Mouse (Mus musculus) gastrocnemius, adult 2 months (tissue): ENCODE measurements around the gene Gm38394. TPM values are rescaled to one million over a fixed set of nuclear protein-coding genes. Genes with fewer than 3 reads are reported as not detected.
"Not testable (repeated sequence)": the region's sequence is repeated elsewhere in the genome, so short reads cannot be mapped to it uniquely, and the experiment has no call there.

ENCODE experiments used
- DNase-seq: peaks from one replicate; pipeline ENCODE4 v3.0.0; 2022
- H3K27ac ChIP-seq: fragments of 200-600 bp; 2 replicates; pipeline ENCODE4 v1.8.1; 2022; ENCODE audit warnings: mild to moderate bottlenecking
- H3K4me3 ChIP-seq: fragments of 200-600 bp; 2 replicates; pipeline ENCODE4 v1.8.1; 2022; ENCODE audit warnings: mild to moderate bottlenecking, moderate library complexity
- CTCF ChIP-seq: fragments of 200-600 bp; IDR thresholded peaks from 2 replicates; pipeline ENCODE4 v1.8.1; 2022; ENCODE audit warnings: antibody characterized with exemption, mild to moderate bottlenecking, moderate library complexity
- intact Hi-C: fragments of 180-260 bp; cut with DNase I; formaldehyde crosslinking; loops from one replicate; pipeline ENCODE4 v1.15.1; 2025
- total RNA-seq, 2 experiments: library from RNA; stranded (reverse); gene quantifications; 2 replicates each; pipeline ENCODE4 v1.2.3; 2021

Gene Gm38394
- total RNA-seq, 2 experiments from 2014 or later: 29.8 to 32.2 TPM

GRCm38 (mm10) chr1:133685749-133686519, 24.8 kb upstream of the Gm38394 start:
- peak overlapping the region; percentile 81 for H3K27ac ChIP-seq
- no peak for TF ChIP-seq CTCF
- H3K4me3 ChIP-seq: peak overlapping the region; percentile 45
- intact Hi-C loops: no loop called here
- DNase-seq: peak; percentile 88

GRCm38 (mm10) chr1:133671801-133672200, 10.7 kb upstream of the Gm38394 start:
- intact Hi-C loops: no loop called here
- TF ChIP-seq CTCF: no peak
- DNase-seq: no peak
- H3K27ac ChIP-seq: peak overlapping the region; percentile 70
- H3K4me3 ChIP-seq: no peak overlapping the region

GRCm38 (mm10) chr1:133671266-133671665, 10.1 kb upstream of the Gm38394 start:
- Histone ChIP-seq H3K27ac (peak overlapping the region; percentile 70), H3K4me3 (no peak overlapping the region)
- no peak for TF ChIP-seq CTCF
- DNase-seq: no peak
- intact Hi-C loops: no loop called here

- intact Hi-C loops: no loop called here
- Histone ChIP-seq H3K27ac (peak overlapping the region; percentile 70; the same call in 1 of the 2 replicates), H3K4me3 (no peak overlapping the region)
- no peak for DNase-seq
- no peak for TF ChIP-seq CTCF
These were observed 9.7 kb upstream of the Gm38394 start for GRCm38 (mm10) chr1:133670776-133671175.

- DNase-seq: no peak
- no peak overlapping the region for H3K4me3 ChIP-seq
- H3K27ac ChIP-seq: no peak overlapping the region
- TF ChIP-seq CTCF: no peak
- intact Hi-C loops: no loop called here
These were observed 9.1 kb upstream of the Gm38394 start for GRCm38 (mm10) chr1:133670190-133670589.

- DNase-seq: no peak
- Histone ChIP-seq H3K4me3 (no peak overlapping the region), H3K27ac (no peak overlapping the region)
- TF ChIP-seq CTCF: no peak
- intact Hi-C loops: no loop called here
These were observed 7.5 kb upstream of the Gm38394 start for GRCm38 (mm10) chr1:133668618-133669017.

GRCm38 (mm10) chr1:133667721-133668120, 6.6 kb upstream of the Gm38394 start:
- no peak for DNase-seq
- no peak for TF ChIP-seq CTCF
- Histone ChIP-seq H3K4me3 (no peak overlapping the region), H3K27ac (no peak overlapping the region)
- intact Hi-C loops: no loop called here

GRCm38 (mm10) chr1:133665713-133666112, 4.6 kb upstream of the Gm38394 start:
- H3K4me3 ChIP-seq, H3K27ac ChIP-seq, intact Hi-C loops, DNase-seq: not testable (repeated sequence)

GRCm38 (mm10) chr1:133664203-133664970, 3.3 kb upstream of the Gm38394 start:
- no peak for TF ChIP-seq CTCF
- DNase-seq: no peak
- H3K27ac ChIP-seq: no peak overlapping the region
- H3K4me3 ChIP-seq: no peak overlapping the region
- intact Hi-C loops: no loop called here

- no peak for TF ChIP-seq CTCF
- H3K4me3 ChIP-seq: no peak overlapping the region
- intact Hi-C loops: no loop called here
- H3K27ac ChIP-seq: peak overlapping the region; percentile 51; the same call in 1 of the 2 replicates
- DNase-seq: no peak
These were observed 2.3 kb upstream of the Gm38394 start for GRCm38 (mm10) chr1:133663427-133663826.

GRCm38 (mm10) chr1:133662941-133663340, 1.8 kb upstream of the Gm38394 start:
- no peak for TF ChIP-seq CTCF
- H3K27ac ChIP-seq: peak overlapping the region; percentile 51; the same call in 1 of the 2 replicates
- intact Hi-C loops: no loop called here
- H3K4me3 ChIP-seq: no peak overlapping the region
- DNase-seq: no peak

GRCm38 (mm10) chr1:133660466-133661202, 484 bp downstream of the Gm38394 start, which contains the start of gene Zbed6:
Zbed6 (minus strand) TSS chr1:133660885.
- intact Hi-C loops: loop anchor here (2.0 kb wide), 1 partner anchor 14 kb away; no protein-coding TSS in a partner anchor
- DNase-seq: peak; percentile 84
- Histone ChIP-seq H3K27ac (peak within 1 kb of the TSS; percentile 97), H3K4me3 (peak within 1 kb of the TSS; percentile 94)
- no peak for TF ChIP-seq CTCF
